Mouse (Mus musculus) midbrain, embryonic 10.5 days (tissue): ENCODE measurements at regions not wholly inside any gene's neighbourhood (a gene's known extent, or its start where the extent isn't known, plus 50 kb on each side); places are given as distances from the start of the nearest gene placed in this dataset.
A peak's percentile ranks its signal among the peaks of the same experiment; 100 is the strongest.

ENCODE experiments used
- DNase-seq: peaks from one replicate; pipeline ENCODE4 v3.0.0-alpha.2; 2017; ENCODE audit warnings: low spot score
- H3K27ac ChIP-seq: fragments of 300-500 bp; sonication (generic); replicated peaks from 2 replicates; pipeline ENCODE4 v1.5.1; 2016; ENCODE audit warnings: mild to moderate bottlenecking
- H3K27me3 ChIP-seq: fragments of 300-500 bp; sonication (generic); 2 replicates; pipeline ENCODE4 v1.6.1; 2016; ENCODE audit warnings: low read depth, mild to moderate bottlenecking; ENCODE audit not compliant: poor library complexity, severe bottlenecking
- H3K36me3 ChIP-seq: fragments of 300-500 bp; sonication (generic); 2 replicates; pipeline ENCODE4 v1.6.1; 2016; ENCODE audit warnings: mild to moderate bottlenecking, moderate library complexity
- H3K4me1 ChIP-seq: fragments of 300-500 bp; sonication (generic); 2 replicates; pipeline ENCODE4 v1.6.1; 2016
- H3K4me3 ChIP-seq: fragments of 300-500 bp; sonication (generic); 2 replicates; pipeline ENCODE4 v1.5.1; 2016; ENCODE audit warnings: mild to moderate bottlenecking, moderate library complexity
- H3K9me3 ChIP-seq: fragments of 300-500 bp; sonication (generic); replicated peaks from 2 replicates; pipeline ENCODE4 v1.6.1; 2016; ENCODE audit warnings: mild to moderate bottlenecking
- WGBS: fragments of 180-500 bp; shearing (Covaris S2); methylation state at CpG from one replicate; pipeline ENCODE4 v1.1.7; 2016; 5-methylcytosine and 5-hydroxymethylcytosine counted together

DNA sequence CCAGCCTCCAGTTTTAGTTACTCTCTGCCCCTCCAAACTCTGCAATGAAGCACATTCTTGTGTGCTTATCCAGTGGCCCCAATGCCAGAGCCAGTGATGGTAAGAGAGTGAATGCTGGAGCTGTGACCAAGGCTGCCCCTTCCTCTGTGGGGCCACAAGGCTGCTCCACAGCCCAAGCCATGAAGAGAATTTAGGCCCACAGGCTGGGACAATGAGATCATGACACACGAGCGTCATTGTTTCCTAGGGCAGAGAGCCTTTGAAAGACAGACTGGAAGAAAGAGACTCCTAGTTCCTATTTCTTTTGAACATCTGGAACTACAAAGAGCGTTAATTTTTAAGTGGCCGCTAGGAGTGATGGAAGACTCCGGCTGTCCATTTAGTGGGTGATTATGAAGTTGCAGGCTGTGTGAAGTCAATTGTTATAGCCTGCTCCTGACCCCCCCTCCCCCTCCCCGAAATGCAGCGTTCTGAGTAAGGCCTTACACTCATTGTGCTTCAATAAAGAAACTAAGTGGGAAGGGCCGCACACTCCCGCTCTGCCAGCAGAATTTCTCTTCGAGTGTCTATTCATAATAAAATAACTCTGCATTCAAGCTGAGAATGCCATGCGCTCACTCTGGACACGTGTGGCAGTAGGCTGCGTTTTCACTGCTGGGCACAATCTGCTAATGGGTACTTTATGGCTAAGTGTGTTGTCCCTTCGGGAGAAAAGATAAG, 315.1 kb downstream of the Cdh26 start:
- Histone ChIP-seq H3K4me1 (peaks cover 12% of the 10 kb centered on the region), H3K27ac (0 out of 2 replicates have a peak overlapping the region, but pooled peaks have one; percentile 28), H3K9me3 (no peaks in the 10 kb centered on the region), H3K27me3 (no peaks in the 10 kb centered on the region), H3K4me3 (no peak overlapping the region), H3K36me3 (no peaks in the 10 kb centered on the region)
- no peak for DNase-seq
- WGBS, result 70% methylated on average over 14 of the region's 14 CpGs

- 89% methylated on average over 1 of the region's 1 CpGs for WGBS
- DNase-seq, result no peak
- no peak overlapping the region for H3K4me3 ChIP-seq
- no peak overlapping the region for H3K27ac ChIP-seq
- H3K27me3 ChIP-seq, result no peaks in the 10 kb centered on the region
- H3K36me3 ChIP-seq, result no peaks in the 10 kb centered on the region
- H3K4me1 ChIP-seq, result no peaks in the 10 kb centered on the region
- H3K9me3 ChIP-seq, result no peaks in the 10 kb centered on the region
Observed at GRCm38 (mm10) chr2:178751247-178751646, 320.9 kb downstream of the Cdh26 start.

DNA sequence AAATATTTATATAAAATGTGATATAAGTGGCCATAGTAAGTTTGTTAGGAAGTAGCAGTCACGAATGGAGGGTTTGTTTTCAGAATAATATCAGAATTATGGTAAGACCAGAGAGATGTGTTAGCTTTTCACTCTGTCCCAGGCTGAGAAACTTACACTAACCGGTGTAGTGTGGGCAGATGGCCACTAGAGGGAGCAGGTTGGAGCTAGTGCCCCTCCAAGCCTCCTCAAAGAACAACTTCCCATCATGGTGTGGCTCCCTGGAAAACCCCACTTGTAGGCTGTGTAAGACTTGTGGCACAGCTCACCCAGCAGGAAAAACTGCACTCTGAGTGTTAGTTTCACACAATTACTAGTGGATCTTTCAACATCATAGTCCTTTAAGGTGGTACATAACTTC, 328.0 kb downstream of the Cdh26 start:
- H3K4me3 ChIP-seq, result no peak overlapping the region
- WGBS, result 8% methylated on average over 2 of the region's 2 CpGs
- no peaks in the 10 kb centered on the region for H3K27me3 ChIP-seq
- H3K36me3 ChIP-seq, result no peaks in the 10 kb centered on the region
- peak; percentile 68 for DNase-seq
- H3K9me3 ChIP-seq, result no peaks in the 10 kb centered on the region
- H3K27ac ChIP-seq, result no peak overlapping the region
- H3K4me1 ChIP-seq, result no peaks in the 10 kb centered on the region

- Histone ChIP-seq H3K27ac (no peak overlapping the region), H3K36me3 (no peaks in the 10 kb centered on the region), H3K9me3 (no peaks in the 10 kb centered on the region), H3K4me1 (no peaks in the 10 kb centered on the region), H3K27me3 (no peaks in the 10 kb centered on the region), H3K4me3 (no peak overlapping the region)
- WGBS, result 79% methylated on average over 4 of the region's 4 CpGs
- no peak for DNase-seq
Observed at GRCm38 (mm10) chr2:178768526-178768925, 338.2 kb downstream of the Cdh26 start.

DNA sequence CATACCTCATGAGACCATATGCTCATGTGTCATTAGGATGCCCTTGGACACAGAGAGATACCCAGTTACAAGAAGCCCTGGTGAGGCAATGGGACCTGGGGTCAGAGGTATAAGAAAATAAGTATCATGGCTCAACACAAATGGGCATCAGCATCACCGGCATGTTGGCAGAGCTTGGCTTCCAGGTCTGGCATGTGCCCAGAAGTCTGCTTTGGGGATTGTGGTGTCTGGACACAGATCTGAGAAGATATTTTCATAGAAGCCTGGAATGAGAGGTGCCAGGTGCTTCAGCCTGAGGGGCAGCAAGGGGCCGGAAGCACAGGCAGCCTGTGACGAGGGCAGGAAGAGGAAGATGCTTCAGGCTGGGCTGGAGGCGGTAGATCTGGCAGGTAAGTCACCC, 338.7 kb downstream of the Cdh26 start:
- H3K36me3 ChIP-seq, result no peaks in the 10 kb centered on the region
- no peaks in the 10 kb centered on the region for H3K4me1 ChIP-seq
- no peak overlapping the region for H3K4me3 ChIP-seq
- H3K9me3 ChIP-seq, result no peaks in the 10 kb centered on the region
- 95% methylated on average over 4 of the region's 4 CpGs for WGBS
- no peak overlapping the region for H3K27ac ChIP-seq
- no peak for DNase-seq
- no peaks in the 10 kb centered on the region for H3K27me3 ChIP-seq

DNA sequence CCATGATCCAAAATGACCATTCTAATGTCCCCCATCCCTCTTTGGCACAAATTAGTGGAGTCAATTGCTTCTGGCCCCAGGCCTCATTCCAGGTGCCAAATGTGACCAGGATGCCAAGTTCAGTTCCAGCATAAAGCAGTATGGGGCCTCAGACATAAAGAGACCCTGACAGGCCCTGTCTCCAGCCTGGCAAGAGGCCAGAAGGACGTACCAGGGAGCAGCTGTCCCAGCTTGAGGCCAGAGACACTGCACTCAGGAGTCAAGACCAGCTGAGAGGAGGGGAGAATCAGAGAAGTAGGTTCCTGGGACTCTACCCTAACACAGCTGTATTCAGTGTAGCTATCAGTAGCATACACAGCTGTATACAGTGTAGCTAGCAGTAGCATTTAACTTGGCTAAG, 341.1 kb downstream of the Cdh26 start:
- DNase-seq, result no peak
- Histone ChIP-seq H3K36me3 (no peaks in the 10 kb centered on the region), H3K4me3 (no peak overlapping the region), H3K27ac (no peak overlapping the region), H3K4me1 (no peaks in the 10 kb centered on the region), H3K27me3 (no peaks in the 10 kb centered on the region), H3K9me3 (no peaks in the 10 kb centered on the region)
- 65% methylated on average over 1 of the region's 1 CpGs for WGBS

GRCm38 (mm10) chr2:178771881-178772280, 341.6 kb downstream of the Cdh26 start:
- DNase-seq, result no peak
- Histone ChIP-seq H3K27ac (no peak overlapping the region), H3K36me3 (no peaks in the 10 kb centered on the region), H3K4me3 (no peak overlapping the region), H3K9me3 (no peaks in the 10 kb centered on the region), H3K4me1 (no peaks in the 10 kb centered on the region), H3K27me3 (no peaks in the 10 kb centered on the region)
- WGBS, result 89% methylated on average over 3 of the region's 3 CpGs

- DNase-seq, result no peak
- Histone ChIP-seq H3K4me3 (no peak overlapping the region), H3K4me1 (peaks cover 9% of the 10 kb centered on the region), H3K27me3 (no peaks in the 10 kb centered on the region), H3K27ac (no peak overlapping the region), H3K9me3 (no peaks in the 10 kb centered on the region), H3K36me3 (no peaks in the 10 kb centered on the region)
- WGBS, result 84% methylated on average over 25 of the region's 25 CpGs
Observed at GRCm38 (mm10) chr2:178784822-178785589, 354.7 kb downstream of the Cdh26 start.

- DNase-seq, result no peak
- no peaks in the 10 kb centered on the region for H3K36me3 ChIP-seq
Observed at GRCm38 (mm10) chr2:178785843-178786242, 355.5 kb downstream of the Cdh26 start.

DNA sequence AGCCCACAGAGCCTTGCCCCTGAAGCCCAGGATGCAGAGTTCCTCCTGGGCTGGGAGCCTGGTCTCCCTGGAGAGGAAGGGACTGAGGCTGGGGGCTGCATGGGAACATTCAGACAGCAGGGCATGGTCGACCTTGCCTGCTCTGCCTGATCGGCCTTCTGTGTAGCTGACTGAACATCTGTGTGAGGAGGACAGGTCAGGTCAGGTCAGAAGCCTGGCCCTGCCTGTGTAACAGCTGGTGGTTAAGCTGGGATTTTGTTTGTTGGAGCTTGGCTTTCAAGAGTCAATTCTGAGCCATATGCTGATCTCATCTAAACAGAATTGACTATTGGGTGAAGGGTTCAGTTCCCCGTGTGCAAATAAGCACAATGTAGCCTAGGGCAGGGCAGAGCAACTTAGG, 365.5 kb downstream of the Cdh26 start:
- H3K4me1 ChIP-seq, result peaks cover 8% of the 10 kb centered on the region
- WGBS, result 51% methylated on average over 3 of the region's 3 CpGs
- peak; percentile 28 for DNase-seq
- no peaks in the 10 kb centered on the region for H3K36me3 ChIP-seq
- H3K4me3 ChIP-seq, result no peak overlapping the region
- no peaks in the 10 kb centered on the region for H3K27me3 ChIP-seq
- no peaks in the 10 kb centered on the region for H3K9me3 ChIP-seq
- H3K27ac ChIP-seq, result peak overlapping the region; percentile 46; the same call in 1 of the 2 replicates

More at GRCm38 (mm10) chr2:178785843-178786242, 355.5 kb downstream of the Cdh26 start:
- H3K27ac ChIP-seq, result no peak overlapping the region
- H3K4me1 ChIP-seq, result peaks cover 9% of the 10 kb centered on the region
- WGBS, result 66% methylated on average over 6 of the region's 6 CpGs
- no peaks in the 10 kb centered on the region for H3K27me3 ChIP-seq
- no peaks in the 10 kb centered on the region for H3K9me3 ChIP-seq
- no peak overlapping the region for H3K4me3 ChIP-seq

- WGBS, result 75% methylated on average over 12 of the region's 12 CpGs
- no peak for DNase-seq
- Histone ChIP-seq H3K27ac (no peak overlapping the region), H3K9me3 (no peaks in the 10 kb centered on the region), H3K4me3 (no peak overlapping the region), H3K27me3 (no peaks in the 10 kb centered on the region), H3K4me1 (no peaks in the 10 kb centered on the region), H3K36me3 (no peaks in the 10 kb centered on the region)
Observed at GRCm38 (mm10) chr2:178801464-178801863, 371.1 kb downstream of the Cdh26 start.

GRCm38 (mm10) chr2:178805283-178805682, 375.0 kb downstream of the Cdh26 start:
- no peaks in the 10 kb centered on the region for H3K9me3 ChIP-seq
- H3K4me3 ChIP-seq, result no peak overlapping the region
- no peaks in the 10 kb centered on the region for H3K36me3 ChIP-seq
- H3K27me3 ChIP-seq, result no peaks in the 10 kb centered on the region
- no peaks in the 10 kb centered on the region for H3K4me1 ChIP-seq
- 77% methylated on average over 8 of the region's 8 CpGs for WGBS
- DNase-seq, result no peak
- H3K27ac ChIP-seq, result no peak overlapping the region

DNA sequence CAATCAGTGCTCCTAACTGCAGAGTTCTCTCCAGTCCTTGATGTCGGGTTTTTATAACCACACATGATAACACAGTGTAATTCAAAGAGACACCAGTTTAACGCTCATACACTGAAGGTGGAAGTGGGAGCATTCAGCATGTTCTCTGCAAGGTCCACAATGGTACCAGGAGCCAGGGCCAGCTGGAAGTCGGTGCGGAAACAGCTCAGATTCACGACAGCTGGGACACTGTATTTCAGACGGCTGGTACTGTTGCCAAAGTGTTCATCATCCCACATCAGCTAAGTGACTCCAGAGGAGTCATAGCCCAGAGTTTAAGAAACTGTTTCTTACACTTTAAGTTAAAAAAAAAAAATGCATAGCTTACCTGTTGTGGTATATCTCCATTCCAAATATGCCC, 391.2 kb downstream of the Cdh26 start:
- 90% methylated on average over 6 of the region's 6 CpGs for WGBS
- H3K9me3 ChIP-seq, result no peaks in the 10 kb centered on the region
- no peaks in the 10 kb centered on the region for H3K36me3 ChIP-seq
- H3K4me1 ChIP-seq, result no peaks in the 10 kb centered on the region
- no peak overlapping the region for H3K4me3 ChIP-seq
- no peak overlapping the region for H3K27ac ChIP-seq
- no peaks in the 10 kb centered on the region for H3K27me3 ChIP-seq
- no peak for DNase-seq
